Mouse (Mus musculus) heart, adult 2 months (tissue): Measurements from ENCODE around the gene Gm49403.

Source experiments
- CTCF ChIP-seq: fragments of 200-600 bp; IDR thresholded peaks from 2 replicates; pipeline ENCODE4 v1.8.1; 2022; ENCODE audit warnings: antibody characterized with exemption, mild to moderate bottlenecking, moderate library complexity
- POLR2A ChIP-seq: fragments of 200-500 bp; IDR thresholded peaks from 2 replicates; pipeline ENCODE4 v1.6.1; 2011; ENCODE audit warnings: mild to moderate bottlenecking, low read depth, low read length, control low read depth; ENCODE audit not compliant: insufficient read depth

GRCm38 (mm10) chr19:8839103-8839907, 44.4 kb upstream of the Gm49403 start, which contains the start of gene Gng3:
- TF ChIP-seq POLR2A (no peak), CTCF (no peak)
